Mouse (Mus musculus): ENCODE results near the gene Dtx4. TPM values are rescaled to one million over a fixed set of nuclear protein-coding genes. Genes with fewer than 3 reads are reported as not detected.

Gene Dtx4
- polyA plus RNA-seq, 1 experiment from 2014 or later: 1.8 TPM

GRCm38 (mm10) chr19:12433033-12433432, 68.2 kb downstream of the Dtx4 start:
- Histone ChIP-seq H3K36me3 (ENCODE audit: control insufficient read depth, insufficient read depth, low read length) (no peaks in the 10 kb centered on the region), H3K9me3 (ENCODE audit: control insufficient read depth, low read length) (no peaks in the 10 kb centered on the region), H3K27ac (replicated peaks in 1 of 2; ENCODE audit: control insufficient read depth in 1 of 2, insufficient read depth in 1 of 2, low read depth in 2 of 2, low read length in 2 of 2) (no peak overlapping the region), H3K9ac (ENCODE audit: low read length) (no peak overlapping the region), H3K27me3 (ENCODE audit: control insufficient read depth, insufficient read depth, low read length) (no peaks in the 10 kb centered on the region), H3K4me1 (ENCODE audit: control insufficient read depth in 2 of 2, insufficient read depth in 2 of 2, low read length in 2 of 2) (no peaks in the 10 kb centered on the region), H3K4me3 (ENCODE audit: control insufficient read depth in 1 of 2, insufficient read depth in 1 of 2, low read depth in 1 of 2, low read length in 2 of 2) (no peak overlapping the region), H3K4me2 (ENCODE audit: low read length) (no peak overlapping the region)
- WGBS: 9% methylated on average over 2 of the region's 2 CpGs
- no peak for ATAC-seq (ENCODE audit: insufficient number of reproducible peaks, insufficient read depth, low FRiP score, low read depth)

GRCm38 (mm10) chr19:12427605-12428004, 73.6 kb downstream of the Dtx4 start, which contains the start of gene Pfpl:
Gene Pfpl (plus strand): TSS chr19:12427905.
- 79% methylated on average over 6 of the region's 6 CpGs for WGBS
- no peaks in the 10 kb centered on the region for H3K27me3 ChIP-seq (ENCODE audit: control insufficient read depth, insufficient read depth, low read length)
- H3K9me3 ChIP-seq (ENCODE audit: control insufficient read depth, low read length): no peaks in the 10 kb centered on the region
- H3K4me2 ChIP-seq (ENCODE audit: low read length): no peak within 1 kb of the TSS
- no peaks in the 10 kb centered on the region for H3K4me1 ChIP-seq (ENCODE audit: control insufficient read depth in 2 of 2, insufficient read depth in 2 of 2, low read length in 2 of 2)
- H3K4me3 ChIP-seq (ENCODE audit: control insufficient read depth in 1 of 2, insufficient read depth in 1 of 2, low read depth in 1 of 2, low read length in 2 of 2): no peak within 1 kb of the TSS
- H3K9ac ChIP-seq (ENCODE audit: low read length): no peak within 1 kb of the TSS
- H3K27ac ChIP-seq (replicated peaks in 1 of 2; ENCODE audit: control insufficient read depth in 1 of 2, insufficient read depth in 1 of 2, low read depth in 2 of 2, low read length in 2 of 2): no peak within 1 kb of the TSS
- no peaks in the 10 kb centered on the region for H3K36me3 ChIP-seq (ENCODE audit: control insufficient read depth, insufficient read depth, low read length)
- no peak for ATAC-seq (ENCODE audit: insufficient number of reproducible peaks, insufficient read depth, low FRiP score, low read depth)

- WGBS: 79% methylated on average over 5 of the region's 5 CpGs
- no peak overlapping the region for H3K27ac ChIP-seq (replicated peaks in 1 of 2; ENCODE audit: control insufficient read depth in 1 of 2, insufficient read depth in 1 of 2, low read depth in 2 of 2, low read length in 2 of 2)
- H3K4me2 ChIP-seq (ENCODE audit: low read length): no peak overlapping the region
- no peak overlapping the region for H3K9ac ChIP-seq (ENCODE audit: low read length)
- H3K4me1 ChIP-seq (ENCODE audit: control insufficient read depth in 2 of 2, insufficient read depth in 2 of 2, low read length in 2 of 2): no peaks in the 10 kb centered on the region
- no peak overlapping the region for H3K4me3 ChIP-seq (ENCODE audit: control insufficient read depth in 1 of 2, insufficient read depth in 1 of 2, low read depth in 1 of 2, low read length in 2 of 2)
- no peak for ATAC-seq (ENCODE audit: insufficient number of reproducible peaks, insufficient read depth, low FRiP score, low read depth)
- H3K9me3 ChIP-seq (ENCODE audit: control insufficient read depth, low read length): no peaks in the 10 kb centered on the region
- H3K27me3 ChIP-seq (ENCODE audit: control insufficient read depth, insufficient read depth, low read length): no peaks in the 10 kb centered on the region
- H3K36me3 ChIP-seq (ENCODE audit: control insufficient read depth, insufficient read depth, low read length): no peaks in the 10 kb centered on the region
Measured at GRCm38 (mm10) chr19:12427101-12427500, 74.2 kb downstream of the Dtx4 start.

GRCm38 (mm10) chr19:12421680-12422079, 79.6 kb downstream of the Dtx4 start:
- ATAC-seq (ENCODE audit: insufficient number of reproducible peaks, insufficient read depth, low FRiP score, low read depth): no peak
- Histone ChIP-seq H3K4me2 (ENCODE audit: low read length) (no peak overlapping the region), H3K4me3 (ENCODE audit: control insufficient read depth in 1 of 2, insufficient read depth in 1 of 2, low read depth in 1 of 2, low read length in 2 of 2) (no peak overlapping the region), H3K36me3 (ENCODE audit: control insufficient read depth, insufficient read depth, low read length) (no peaks in the 10 kb centered on the region), H3K4me1 (ENCODE audit: control insufficient read depth in 2 of 2, insufficient read depth in 2 of 2, low read length in 2 of 2) (no peaks in the 10 kb centered on the region), H3K27me3 (ENCODE audit: control insufficient read depth, insufficient read depth, low read length) (no peaks in the 10 kb centered on the region), H3K9me3 (ENCODE audit: control insufficient read depth, low read length) (no peaks in the 10 kb centered on the region), H3K9ac (ENCODE audit: low read length) (no peak overlapping the region), H3K27ac (replicated peaks in 1 of 2; ENCODE audit: control insufficient read depth in 1 of 2, insufficient read depth in 1 of 2, low read depth in 2 of 2, low read length in 2 of 2) (no peak overlapping the region)
- WGBS: 71% methylated on average over 1 of the region's 1 CpGs

- H3K27me3 ChIP-seq (ENCODE audit: control insufficient read depth, insufficient read depth, low read length): no peaks in the 10 kb centered on the region
- no peak overlapping the region for H3K27ac ChIP-seq (replicated peaks in 1 of 2; ENCODE audit: control insufficient read depth in 1 of 2, insufficient read depth in 1 of 2, low read depth in 2 of 2, low read length in 2 of 2)
- H3K4me1 ChIP-seq (ENCODE audit: control insufficient read depth in 2 of 2, insufficient read depth in 2 of 2, low read length in 2 of 2): no peaks in the 10 kb centered on the region
- H3K36me3 ChIP-seq (ENCODE audit: control insufficient read depth, insufficient read depth, low read length): no peaks in the 10 kb centered on the region
- no peak for ATAC-seq (ENCODE audit: insufficient number of reproducible peaks, insufficient read depth, low FRiP score, low read depth)
- H3K9me3 ChIP-seq (ENCODE audit: control insufficient read depth, low read length): no peaks in the 10 kb centered on the region
- H3K4me2 ChIP-seq (ENCODE audit: low read length): no peak overlapping the region
- no peak overlapping the region for H3K4me3 ChIP-seq (ENCODE audit: control insufficient read depth in 1 of 2, insufficient read depth in 1 of 2, low read depth in 1 of 2, low read length in 2 of 2)
- WGBS: 74% methylated on average over 6 of the region's 6 CpGs
- no peak overlapping the region for H3K9ac ChIP-seq (ENCODE audit: low read length)
Measured at GRCm38 (mm10) chr19:12420555-12420954, 80.7 kb downstream of the Dtx4 start.

- H3K4me1 ChIP-seq (ENCODE audit: control insufficient read depth in 2 of 2, insufficient read depth in 2 of 2, low read length in 2 of 2): no peaks in the 10 kb centered on the region
- no peak overlapping the region for H3K4me3 ChIP-seq (ENCODE audit: control insufficient read depth in 1 of 2, insufficient read depth in 1 of 2, low read depth in 1 of 2, low read length in 2 of 2)
- H3K9ac ChIP-seq (ENCODE audit: low read length): no peak overlapping the region
- H3K9me3 ChIP-seq (ENCODE audit: control insufficient read depth, low read length): no peaks in the 10 kb centered on the region
- no peaks in the 10 kb centered on the region for H3K36me3 ChIP-seq (ENCODE audit: control insufficient read depth, insufficient read depth, low read length)
- 69% methylated on average over 3 of the region's 3 CpGs for WGBS
- no peak overlapping the region for H3K27ac ChIP-seq (replicated peaks in 1 of 2; ENCODE audit: control insufficient read depth in 1 of 2, insufficient read depth in 1 of 2, low read depth in 2 of 2, low read length in 2 of 2)
- H3K4me2 ChIP-seq (ENCODE audit: low read length): no peak overlapping the region
- ATAC-seq (ENCODE audit: insufficient number of reproducible peaks, insufficient read depth, low FRiP score, low read depth): no peak
- H3K27me3 ChIP-seq (ENCODE audit: control insufficient read depth, insufficient read depth, low read length): no peaks in the 10 kb centered on the region
Measured at GRCm38 (mm10) chr19:12418312-12418711, 82.9 kb downstream of the Dtx4 start.

- no peaks in the 10 kb centered on the region for H3K9me3 ChIP-seq (ENCODE audit: control insufficient read depth, low read length)
- no peaks in the 10 kb centered on the region for H3K27me3 ChIP-seq (ENCODE audit: control insufficient read depth, insufficient read depth, low read length)
- no peaks in the 10 kb centered on the region for H3K4me1 ChIP-seq (ENCODE audit: control insufficient read depth in 2 of 2, insufficient read depth in 2 of 2, low read length in 2 of 2)
- no peak for ATAC-seq (ENCODE audit: insufficient number of reproducible peaks, insufficient read depth, low FRiP score, low read depth)
- H3K4me2 ChIP-seq (ENCODE audit: low read length): no peak within 1 kb of the TSS
- no peak within 1 kb of the TSS for H3K27ac ChIP-seq (replicated peaks in 1 of 2; ENCODE audit: control insufficient read depth in 1 of 2, insufficient read depth in 1 of 2, low read depth in 2 of 2, low read length in 2 of 2)
- no peak within 1 kb of the TSS for H3K9ac ChIP-seq (ENCODE audit: low read length)
- H3K36me3 ChIP-seq (ENCODE audit: control insufficient read depth, insufficient read depth, low read length): no peaks in the 10 kb centered on the region
- H3K4me3 ChIP-seq (ENCODE audit: control insufficient read depth in 1 of 2, insufficient read depth in 1 of 2, low read depth in 1 of 2, low read length in 2 of 2): no peak within 1 kb of the TSS
Measured at GRCm38 (mm10) chr19:12417361-12417760, 83.9 kb downstream of the Dtx4 start, which contains the start of gene Olfr1441. Gene Olfr1441 (plus strand): TSS chr19:12417433.
